In the genomic region with DNA sequence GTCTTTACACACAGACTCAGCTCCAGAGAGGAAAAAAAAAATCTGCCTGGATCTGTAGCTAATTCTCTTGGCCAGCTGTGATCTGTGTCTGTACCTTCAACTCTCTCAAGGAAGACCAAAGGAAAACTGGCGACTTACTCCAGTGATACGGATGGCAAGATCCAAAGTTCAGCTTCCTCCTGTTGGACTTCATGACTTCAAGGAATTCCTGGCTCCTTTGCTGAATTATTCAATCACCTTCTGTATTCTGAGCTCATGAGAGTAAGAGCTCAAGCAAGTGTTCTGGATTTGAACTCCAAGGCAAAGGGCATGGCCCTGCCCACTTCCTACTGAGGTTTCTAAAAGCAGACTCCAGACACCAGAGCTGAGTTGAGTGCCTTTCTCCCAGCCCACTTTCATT, we compare ENCODE assay signal across 28 mouse cellular contexts.
DNase-seq lines count a peak whose midpoint lies in the region; ATAC-seq and TF ChIP-seq lines count a peak whose summit lies in the region.
"Had no signal": no experiment of that assay in that cellular context is flagged by ENCODE, and none has a peak within 500 bp of the region (broad histone marks: within the 10 kb centered on the region; RNA-seq: fewer than 3 reads in every experiment).

No protein-coding gene starts in this region.

- H3K4me3 ChIP-seq in heart, embryonic 14.5 days (ENCODE audit: control insufficient read depth in 1 of 2, insufficient read depth in 1 of 2, low read depth in 1 of 2, low read length in 2 of 2) = no peak overlapping the region
- H3K4me3 ChIP-seq in heart, adult 2 months = no peak overlapping the region
- H3K4me3 ChIP-seq in kidney, postnatal 0 days (replicated peaks; ENCODE audit: low read depth, low read length) = no peak overlapping the region
- no peak overlapping the region for H3K4me3 ChIP-seq in small intestine, adult 2 months (ENCODE audit: low read depth, low read length)
- H3K4me3 ChIP-seq: forebrain, embryonic 13.5 days; hindbrain, embryonic 13.5 days; limb, embryonic 10.5 days; limb, embryonic 15.5 days; liver, embryonic 13.5 days; midbrain, embryonic 13.5 days had no signal

- no peaks in the 10 kb centered on the region for H3K79me2 ChIP-seq in heart, adult 2 months (replicated peaks; ENCODE audit: control insufficient read depth, insufficient read depth, low read length)

- no peak for DNase-seq in heart, adult 2 months
- DNase-seq in kidney, adult 18-20 months = peak; percentile 18
- DNase-seq in kidney, postnatal 10 days = no peak
- DNase-seq in kidney, postnatal 0 days (ENCODE audit: low spot score) = peak; percentile 9
- no peak for DNase-seq in layer of hippocampus, adult 9-10 months (ENCODE audit: low spot score)
- DNase-seq: adrenal gland, postnatal 10 days; cerebellum, adult 8-10 months; cerebellum, postnatal 36 days; gastrocnemius, postnatal 14 days; heart, postnatal 36 days; layer of hippocampus, adult 9-11 months; liver, embryonic 13.5 days; lung, adult 18-20 months; right cerebral cortex, postnatal 25 days; spleen, adult 18-20 months; thymus, adult 18-20 months; thymus, postnatal 25 days had no signal

- no peak for TF ChIP-seq POLR2A in heart, adult 2 months (IDR thresholded peaks at IDR 0.05; ENCODE audit: insufficient read depth, low read depth, low read length)
- no peak for TF ChIP-seq POLR2A in small intestine, adult 2 months (IDR thresholded peaks at IDR 0.05; ENCODE audit: low read depth, low read length)

- no peaks in the 10 kb centered on the region for H3K36me3 ChIP-seq in heart, embryonic 14.5 days (ENCODE audit: control insufficient read depth, insufficient read depth, low read length)
- H3K36me3 ChIP-seq in heart, adult 2 months (ENCODE audit: control insufficient read depth, insufficient read depth, low read length) = no peaks in the 10 kb centered on the region
- H3K36me3 ChIP-seq in kidney, postnatal 0 days (ENCODE audit: insufficient read depth, low read length) = no peaks in the 10 kb centered on the region
- no peaks in the 10 kb centered on the region for H3K36me3 ChIP-seq in small intestine, adult 2 months (ENCODE audit: control insufficient read depth, insufficient read depth, low read length)
- H3K36me3 ChIP-seq: hindbrain, embryonic 13.5 days; limb, embryonic 10.5 days; limb, embryonic 15.5 days; liver, embryonic 13.5 days; midbrain, embryonic 13.5 days had no signal

- 91% methylated on average over 2 of the region's 2 CpGs for WGBS in heart, embryonic 14.5 days
- WGBS in heart, adult 2 months = 84% methylated on average over 2 of the region's 2 CpGs
- 62% methylated on average over 2 of the region's 2 CpGs for WGBS in kidney, postnatal 0 days
- 30% methylated on average over 2 of the region's 2 CpGs for WGBS in small intestine, adult 2 months

- TF ChIP-seq CTCF in heart, adult 2 months (IDR thresholded peaks at IDR 0.05) = no peak
- no peak for TF ChIP-seq CTCF in kidney, postnatal 0 days (IDR thresholded peaks at IDR 0.05; ENCODE audit: low read depth)
- no peak for TF ChIP-seq CTCF in small intestine, adult 2 months (IDR thresholded peaks at IDR 0.05; ENCODE audit: extremely low read depth, insufficient read length, insufficient replicate concordance, low read depth, low read length)

- ATAC-seq in heart, embryonic 14.5 days (ENCODE audit: insufficient number of reproducible peaks, insufficient read depth, low FRiP score, low read depth) = peak; percentile 35; the same call in 1 of the 2 replicates
- no peak for ATAC-seq in kidney, postnatal 0 days (replicated peaks; ENCODE audit: low FRiP score, low read depth)
- ATAC-seq: forebrain, embryonic 13.5 days; lung, postnatal 0 days; midbrain, embryonic 13.5 days; Patski had no signal

- H3K27ac ChIP-seq in heart, embryonic 14.5 days (replicated peaks in 1 of 2; ENCODE audit: control insufficient read depth in 1 of 2, insufficient read depth in 1 of 2, low read depth in 2 of 2, low read length in 2 of 2) = peak overlapping the region; percentile 3 to 39; a peak in 1 of 4 replicates
- H3K27ac ChIP-seq in heart, adult 2 months = no peak overlapping the region
- H3K27ac ChIP-seq in kidney, postnatal 0 days = no peak overlapping the region
- peak overlapping the region; percentile 12; the same call in 1 of the 2 replicates for H3K27ac ChIP-seq in small intestine, adult 2 months (ENCODE audit: insufficient read depth, low read depth, low read length)
- H3K27ac ChIP-seq: forebrain, embryonic 13.5 days; hindbrain, embryonic 13.5 days; limb, embryonic 10.5 days; limb, embryonic 15.5 days; liver, embryonic 13.5 days; macrophage; midbrain, embryonic 13.5 days had no signal

- peaks cover 8 to 13% of the 10 kb centered on the region in 2 experiments for H3K4me1 ChIP-seq in heart, embryonic 14.5 days (ENCODE audit: control insufficient read depth in 2 of 2, insufficient read depth in 2 of 2, low read length in 2 of 2)
- H3K4me1 ChIP-seq in heart, adult 2 months (ENCODE audit: control insufficient read depth, insufficient read depth, low read length) = no peaks in the 10 kb centered on the region
- H3K4me1 ChIP-seq in kidney, postnatal 0 days (replicated peaks; ENCODE audit: insufficient read depth, low read length) = no peaks in the 10 kb centered on the region
- H3K4me1 ChIP-seq in small intestine, adult 2 months (ENCODE audit: control insufficient read depth, insufficient read depth, insufficient read length, low read length) = peaks cover 3% of the 10 kb centered on the region; the same call in 1 of the 2 replicates
- H3K4me1 ChIP-seq: forebrain, embryonic 13.5 days; hindbrain, embryonic 13.5 days; limb, embryonic 10.5 days; limb, embryonic 15.5 days; liver, embryonic 13.5 days; midbrain, embryonic 13.5 days had no signal

- H3K4me2 ChIP-seq in heart, embryonic 14.5 days (ENCODE audit: low read length) = no peak overlapping the region
- H3K4me2 ChIP-seq in kidney, postnatal 0 days (ENCODE audit: low read length) = no peak overlapping the region
- H3K4me2 ChIP-seq: forebrain, embryonic 13.5 days; heart, embryonic 11.5 days; hindbrain, embryonic 13.5 days; limb, embryonic 15.5 days; liver, embryonic 13.5 days; midbrain, embryonic 13.5 days had no signal

- no peaks in the 10 kb centered on the region for H3K27me3 ChIP-seq in heart, embryonic 14.5 days (ENCODE audit: control insufficient read depth, insufficient read depth, low read length)
- H3K27me3 ChIP-seq in heart, adult 2 months (ENCODE audit: control insufficient read depth, insufficient read depth, low read length) = no peaks in the 10 kb centered on the region
- no peaks in the 10 kb centered on the region for H3K27me3 ChIP-seq in kidney, postnatal 0 days (ENCODE audit: insufficient read depth, low read length)
- no peaks in the 10 kb centered on the region for H3K27me3 ChIP-seq in small intestine, adult 2 months (ENCODE audit: control insufficient read depth, insufficient read depth, low read length)
- H3K27me3 ChIP-seq: forebrain, embryonic 13.5 days; hindbrain, embryonic 13.5 days; limb, embryonic 15.5 days; liver, embryonic 13.5 days; midbrain, embryonic 13.5 days; Patski had no signal

- H3K9ac ChIP-seq in heart, embryonic 14.5 days (ENCODE audit: low read length) = no peak overlapping the region
- no peak overlapping the region for H3K9ac ChIP-seq in heart, adult 2 months (ENCODE audit: low read depth, low read length)
- H3K9ac ChIP-seq in kidney, postnatal 0 days (ENCODE audit: low read depth, low read length) = no peak overlapping the region
- H3K9ac ChIP-seq: forebrain, embryonic 13.5 days; hindbrain, embryonic 13.5 days; limb, embryonic 15.5 days; liver, embryonic 13.5 days; midbrain, embryonic 13.5 days had no signal

- TF ChIP-seq EP300 in heart, adult 2 months (IDR thresholded peaks at IDR 0.05; ENCODE audit: insufficient read depth, low read depth, low read length) = no peak

- intact Hi-C loops in heart, adult 2 months (cut with DNase I) = no loop called here

- no peaks in the 10 kb centered on the region for H3K9me3 ChIP-seq in heart, embryonic 14.5 days (ENCODE audit: control insufficient read depth, low read length)
- H3K9me3 ChIP-seq in kidney, postnatal 0 days (replicated peaks; ENCODE audit: low read length) = no peaks in the 10 kb centered on the region
- H3K9me3 ChIP-seq: forebrain, embryonic 13.5 days; hindbrain, embryonic 13.5 days; limb, embryonic 10.5 days; limb, embryonic 15.5 days; liver, embryonic 13.5 days; midbrain, embryonic 13.5 days had no signal

Comparison
In these comparisons a context has a peak if more than half of its experiments do, and no peak if none do; other contexts are left out.
1. H3K27ac ChIP-seq: peak in heart, embryonic 14.5 days (2 of 2) and small intestine, adult 2 months (single experiment); none in heart, adult 2 months (single experiment) and kidney, postnatal 0 days (single experiment).
2. DNase-seq: peak in kidney, adult 18-20 months (single experiment) and kidney, postnatal 0 days (single experiment); none in heart, adult 2 months (0 of 2), kidney, postnatal 10 days (single experiment) and layer of hippocampus, adult 9-10 months (single experiment).